Mouse (Mus musculus) MEL (cell line): ENCODE data around the gene Gabrp. TPM values are rescaled to one million over a fixed set of nuclear protein-coding genes. Genes with fewer than 3 reads are reported as not detected.

Experiments used
- DNase-seq: peaks from one replicate; pipeline ENCODE4 v3.0.0; 2011; ENCODE audit warnings: low read depth, low spot score
- H3K27ac ChIP-seq: 2 replicates; pipeline ENCODE4 v1.5.1; 2012; ENCODE audit warnings: low read depth, mild to moderate bottlenecking, control low read depth, low read length, moderate library complexity; ENCODE audit not compliant: control insufficient read depth
- H3K27me3 ChIP-seq, 2 experiments: fragments of 150-350 bp in 1 of 2; sonication (generic) in 1 of 2; 2 replicates each; pipeline ENCODE4 v1.6.1; 2012; ENCODE audit warnings: low read length in 2 of 2, mild to moderate bottlenecking in 2 of 2, improper control_type of control experiment in 1 of 2, moderate library complexity in 1 of 2; ENCODE audit not compliant: insufficient read depth in 2 of 2, control insufficient read depth in 1 of 2
- H3K36me3 ChIP-seq, 2 experiments: 2 replicates each; pipeline ENCODE4 v1.6.1; 2012 to 2014; ENCODE audit warnings: low read length in 2 of 2, improper control_type of control experiment in 1 of 2, inconsistent platforms in 1 of 2, mild to moderate bottlenecking in 1 of 2; ENCODE audit not compliant: insufficient read depth in 2 of 2, control insufficient read depth in 1 of 2
- H3K4me1 ChIP-seq, 2 experiments: fragments of 150-350 bp in 1 of 2; sonication (generic) in 1 of 2; 2 replicates each; pipeline ENCODE4 v1.6.1; 2012; ENCODE audit warnings: low read length in 2 of 2, improper control_type of control experiment in 1 of 2, mild to moderate bottlenecking in 1 of 2; ENCODE audit not compliant: insufficient read depth in 2 of 2, control insufficient read depth in 1 of 2
- H3K4me3 ChIP-seq, 2 experiments: fragments of 150-350 bp in 1 of 2; sonication (generic) in 1 of 2; 2 replicates each; pipeline ENCODE4 v1.5.1; 2012; ENCODE audit warnings: low read depth in 2 of 2, low read length in 2 of 2, mild to moderate bottlenecking in 2 of 2, moderate library complexity in 2 of 2, control low read depth in 1 of 2, improper control_type of control experiment in 1 of 2; ENCODE audit not compliant: control insufficient read depth in 1 of 2, insufficient read depth in 1 of 2
- H3K79me2 ChIP-seq: 2 replicates; pipeline ENCODE4 v1.6.1; 2012; ENCODE audit warnings: mild to moderate bottlenecking, low read length, moderate library complexity; ENCODE audit not compliant: control insufficient read depth, poor library complexity, insufficient read depth
- H3K9ac ChIP-seq: 2 replicates; pipeline ENCODE4 v1.6.1; 2012; ENCODE audit warnings: low read depth, mild to moderate bottlenecking, control low read depth, low read length, moderate library complexity; ENCODE audit not compliant: control insufficient read depth, poor library complexity, severe bottlenecking
- H3K9me3 ChIP-seq: fragments of 150-350 bp; sonication (generic); replicated peaks from 2 replicates; pipeline ENCODE4 v1.6.1; 2012; ENCODE audit warnings: mild to moderate bottlenecking, low read length, improper control_type of control experiment, moderate library complexity; ENCODE audit not compliant: insufficient read depth
- BHLHE40 ChIP-seq: IDR thresholded peaks from 2 replicates; pipeline ENCODE4 v1.6.1; 2012; ENCODE audit warnings: low read depth, mild to moderate bottlenecking, inconsistent platforms, low read length, improper control_type of control experiment, borderline replicate concordance
- E2F4 ChIP-seq: IDR thresholded peaks from 2 replicates; pipeline ENCODE4 v1.6.1; 2011; ENCODE audit warnings: low read depth, low read length, improper control_type of control experiment, borderline replicate concordance
- ETS1 ChIP-seq: IDR thresholded peaks from 2 replicates; pipeline ENCODE4 v1.6.1; 2012; ENCODE audit warnings: low read depth, mild to moderate bottlenecking, inconsistent platforms, low read length, improper control_type of control experiment, moderate library complexity
- GABPA ChIP-seq: IDR thresholded peaks from 2 replicates; pipeline ENCODE4 v1.6.1; 2012; ENCODE audit warnings: low read depth, mild to moderate bottlenecking, inconsistent platforms, low read length, improper control_type of control experiment, moderate library complexity
- JUND ChIP-seq: IDR thresholded peaks from 2 replicates; pipeline ENCODE4 v1.6.1; 2011; ENCODE audit warnings: low read depth, mild to moderate bottlenecking, improper control_type of control experiment, low read length
- KAT2A ChIP-seq: conservative IDR thresholded peaks from 2 replicates; pipeline ENCODE4 v1.6.1; 2012; ENCODE audit warnings: low read depth, low read length, improper control_type of control experiment, inconsistent platforms
- MAFK ChIP-seq: IDR thresholded peaks from 2 replicates; pipeline ENCODE4 v1.6.1; 2011; ENCODE audit warnings: low read depth, mild to moderate bottlenecking, low read length, improper control_type of control experiment, borderline replicate concordance
- MAZ ChIP-seq: IDR thresholded peaks from 2 replicates; pipeline ENCODE4 v1.6.1; 2012; ENCODE audit warnings: low read depth, mild to moderate bottlenecking, inconsistent platforms, low read length, improper control_type of control experiment
- MEF2A ChIP-seq: IDR thresholded peaks from 2 replicates; pipeline ENCODE4 v1.6.1; 2014; ENCODE audit warnings: low read depth, mild to moderate bottlenecking, inconsistent platforms, low read length, improper control_type of control experiment; ENCODE audit not compliant: poor library complexity, insufficient replicate concordance, severe bottlenecking; ENCODE audit errors: extremely low read depth
- MXI1 ChIP-seq: IDR thresholded peaks from 2 replicates; pipeline ENCODE4 v1.6.1; 2011; ENCODE audit warnings: mild to moderate bottlenecking, low read depth, low read length, improper control_type of control experiment
- POLR2A ChIP-seq, 2 experiments: IDR thresholded peaks; 2 replicates each; pipeline ENCODE4 v1.6.1; 2011 to 2012; ENCODE audit warnings: low read length in 2 of 2, mild to moderate bottlenecking in 2 of 2, control low read depth in 1 of 2, improper control_type of control experiment in 1 of 2, low read depth in 1 of 2, moderate library complexity in 1 of 2; ENCODE audit not compliant: control insufficient read depth in 1 of 2, insufficient read depth in 1 of 2, poor library complexity in 1 of 2
- RCOR1 ChIP-seq: IDR thresholded peaks from 2 replicates; pipeline ENCODE4 v1.6.1; 2012; ENCODE audit warnings: low read depth, mild to moderate bottlenecking, inconsistent platforms, low read length, improper control_type of control experiment
- TAL1 ChIP-seq: IDR thresholded peaks from 2 replicates; pipeline ENCODE4 v1.6.1; 2012; ENCODE audit warnings: mild to moderate bottlenecking, inconsistent platforms, low read length, moderate library complexity, mixed read lengths
- TBP ChIP-seq: IDR thresholded peaks from 2 replicates; pipeline ENCODE4 v1.8.0; 2011; ENCODE audit warnings: low read depth, low read length, improper control_type of control experiment
- UBTF ChIP-seq: IDR thresholded peaks from 2 replicates; pipeline ENCODE4 v1.6.1; 2012; ENCODE audit warnings: low read depth, mild to moderate bottlenecking, inconsistent platforms, low read length, improper control_type of control experiment, moderate library complexity, borderline replicate concordance; ENCODE audit not compliant: insufficient read depth
- USF1 ChIP-seq: IDR thresholded peaks from 2 replicates; pipeline ENCODE4 v1.6.1; 2014; ENCODE audit warnings: low read depth, mild to moderate bottlenecking, inconsistent platforms, low read length, improper control_type of control experiment, moderate library complexity
- ZKSCAN1 ChIP-seq: IDR thresholded peaks from 2 replicates; pipeline ENCODE4 v1.6.1; 2012; ENCODE audit warnings: low read depth, mild to moderate bottlenecking, inconsistent platforms, low read length, improper control_type of control experiment, moderate library complexity
- ZMIZ1 ChIP-seq: IDR thresholded peaks from 2 replicates; pipeline ENCODE4 v1.6.1; 2012; ENCODE audit warnings: low read depth, mild to moderate bottlenecking, inconsistent platforms, low read length, improper control_type of control experiment, moderate library complexity
- polyA plus RNA-seq, 2 experiments: library from polyadenylated mRNA; stranded (reverse) in 1 of 2; unstranded in 1 of 2; fragments of >175 nt in 1 of 2; fragments of >200 nt in 1 of 2; gene quantifications; 2 replicates each; pipeline versions ENCODE4 v1.2.1 to v1.2.4; 2012; ENCODE audit warnings: low replicate concordance in 2 of 2, low read depth in 1 of 2; ENCODE audit not compliant: insufficient read length in 2 of 2, insufficient read depth in 1 of 2, missing spikeins in 1 of 2
- total RNA-seq: library from RNA; depleted of rRNA; stranded (reverse); fragments of 300-350 nt; gene quantifications from 2 replicates; pipeline ENCODE4 v1.2.3, GENCODE M21; 2012

The Gabrp gene
- total and polyA plus RNA-seq, 3 experiments, result not detected

DNA sequence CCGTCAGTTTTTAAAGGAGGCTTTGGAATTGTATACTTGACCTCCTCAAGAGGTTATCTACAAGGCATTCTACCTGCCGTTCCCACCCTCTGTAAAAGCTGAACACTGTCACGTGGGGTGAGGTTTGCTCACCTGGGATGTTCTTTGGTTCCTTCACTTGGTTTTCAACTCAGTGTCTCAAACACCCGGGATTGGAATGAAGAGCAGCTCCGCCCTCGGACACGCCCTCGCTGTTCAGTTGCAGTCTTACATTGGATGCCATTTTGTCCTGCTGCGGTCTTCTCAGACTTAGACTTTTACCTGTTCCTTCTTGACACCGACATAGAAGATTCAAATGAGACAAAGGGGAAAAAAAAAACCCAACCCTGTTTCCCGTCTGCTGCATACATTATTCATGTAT lies 34.6 kb downstream of the Gabrp start:
- Histone ChIP-seq H3K4me1 (no peaks in the 10 kb centered on the region), H3K27ac (no peak overlapping the region), H3K9me3 (no peaks in the 10 kb centered on the region), H3K27me3 (no peaks in the 10 kb centered on the region), H3K79me2 (no peaks in the 10 kb centered on the region), H3K36me3 (no peaks in the 10 kb centered on the region), H3K9ac (no peak overlapping the region), H3K4me3 (no peak overlapping the region)
- TF ChIP-seq BHLHE40, result no peak
- TF ChIP-seq ZMIZ1, result no peak
- no peak for TF ChIP-seq E2F4
- TF ChIP-seq MAZ, result no peak
- no peak for TF ChIP-seq RCOR1
- TF ChIP-seq JUND, result no peak
- no peak for TF ChIP-seq USF1
- no peak for TF ChIP-seq TBP
- no peak for TF ChIP-seq MXI1
- TF ChIP-seq ZKSCAN1, result no peak
- no peak for TF ChIP-seq MAFK
- no peak for TF ChIP-seq ETS1
- no peak for TF ChIP-seq GABPA
- no peak for TF ChIP-seq KAT2A
- no peak for TF ChIP-seq MEF2A
- TF ChIP-seq POLR2A (IDR thresholded peaks at IDR 0.05; ENCODE audit: control insufficient read depth in 1 of 2, insufficient read depth in 1 of 2, low read depth in 1 of 2, low read length in 2 of 2, poor library complexity in 1 of 2), result no peak
- DNase-seq, result no peak

GRCm38 (mm10) chr11:33537390-33538125 lies 41.2 kb downstream of the Gabrp start:
- H3K9me3 ChIP-seq, result no peaks in the 10 kb centered on the region
- no peak overlapping the region for H3K9ac ChIP-seq
- no peaks in the 10 kb centered on the region for H3K36me3 ChIP-seq
- H3K27ac ChIP-seq, result no peak overlapping the region
- no peaks in the 10 kb centered on the region for H3K79me2 ChIP-seq
- no peak overlapping the region for H3K4me3 ChIP-seq
- H3K4me1 ChIP-seq, result no peaks in the 10 kb centered on the region
- no peak for DNase-seq
- H3K27me3 ChIP-seq, result no peaks in the 10 kb centered on the region
- TF ChIP-seq MAZ, result no peak
- TF ChIP-seq UBTF, result no peak
- TF ChIP-seq TAL1, result no peak
